Mouse (Mus musculus) brain, embryonic 14.5 days (tissue): Measurements from ENCODE around the gene Lix1.

Experiments
- CTCF ChIP-seq: fragments of 200-500 bp; IDR thresholded peaks from 2 replicates; pipeline ENCODE4 v1.5.1; 2012; ENCODE audit warnings: inconsistent platforms, mild to moderate bottlenecking, moderate library complexity, borderline replicate concordance; ENCODE audit not compliant: insufficient read depth, insufficient read length; ENCODE audit errors: extremely low read depth
- POLR2A ChIP-seq: fragments of 200-500 bp; IDR thresholded peaks from 2 replicates; pipeline ENCODE4 v1.6.1; 2012; ENCODE audit warnings: mild to moderate bottlenecking, inconsistent platforms, borderline replicate concordance; ENCODE audit not compliant: poor library complexity, insufficient read depth, insufficient read length, severe bottlenecking; ENCODE audit errors: extremely low read depth

DNA sequence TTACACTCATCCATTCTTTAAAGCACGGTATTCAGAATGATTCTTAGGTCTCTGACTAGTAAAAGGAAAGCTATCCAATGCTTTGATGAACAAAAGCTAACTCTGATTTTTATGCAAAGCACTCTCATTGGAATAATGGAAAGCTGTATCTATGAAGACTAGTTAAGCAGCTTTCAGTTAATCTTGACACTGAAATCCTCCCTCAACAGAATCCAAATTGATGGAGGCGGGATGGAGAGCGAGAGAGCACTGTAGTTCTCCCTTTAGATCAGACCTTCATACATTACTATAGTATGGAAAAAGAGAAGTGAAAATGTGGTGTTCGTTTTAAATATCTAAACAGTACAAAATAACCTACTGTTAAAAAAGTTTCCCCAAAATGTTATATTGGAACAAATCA is 31.2 kb downstream of the Lix1 start:
- TF ChIP-seq POLR2A = no peak
- no peak for TF ChIP-seq CTCF
